Mouse (Mus musculus): ENCODE results near the gene Sept6.

- TF ChIP-seq ZC3H11A (IDR thresholded peaks at IDR 0.05; ENCODE audit: low read depth, low read length) (no peak), ELF1 (IDR thresholded peaks at IDR 0.05; ENCODE audit: low read depth, low read length) (no peak), CTCF (conservative IDR thresholded peaks at IDR 0.05 in 1 of 2, IDR thresholded peaks at IDR 0.05 in 1 of 2; ENCODE audit: low read depth in 2 of 2, low read length in 2 of 2) (no peak), MAZ (IDR thresholded peaks at IDR 0.05; ENCODE audit: low read depth, low read length) (no peak), JUN (IDR thresholded peaks at IDR 0.05; ENCODE audit: insufficient read depth, low read depth, low read length) (no peak), HCFC1 (IDR thresholded peaks at IDR 0.05; ENCODE audit: low read depth, low read length) (no peak), UBTF (IDR thresholded peaks at IDR 0.05; ENCODE audit: low read depth, low read length) (no peak)
Measured at GRCm38 (mm10) chrX:36991039-36991438, 555 bp downstream of the Sept6 start.

Data from CH12.LX (cell line).